Mouse (Mus musculus) bone marrow, adult 2 months (tissue): Measurements from ENCODE around the gene Exoc7.

Experiments used
- CTCF ChIP-seq: fragments of 200-500 bp; IDR thresholded peaks from 2 replicates; pipeline ENCODE4 v1.5.1; 2011; ENCODE audit warnings: low read length, control low read depth; ENCODE audit not compliant: control insufficient read depth, insufficient read depth
- POLR2A ChIP-seq: fragments of 200-500 bp; IDR thresholded peaks from 2 replicates; pipeline ENCODE4 v1.6.1; 2011; ENCODE audit warnings: low read depth, mild to moderate bottlenecking, control low read depth, low read length, borderline replicate concordance; ENCODE audit not compliant: control insufficient read depth

DNA sequence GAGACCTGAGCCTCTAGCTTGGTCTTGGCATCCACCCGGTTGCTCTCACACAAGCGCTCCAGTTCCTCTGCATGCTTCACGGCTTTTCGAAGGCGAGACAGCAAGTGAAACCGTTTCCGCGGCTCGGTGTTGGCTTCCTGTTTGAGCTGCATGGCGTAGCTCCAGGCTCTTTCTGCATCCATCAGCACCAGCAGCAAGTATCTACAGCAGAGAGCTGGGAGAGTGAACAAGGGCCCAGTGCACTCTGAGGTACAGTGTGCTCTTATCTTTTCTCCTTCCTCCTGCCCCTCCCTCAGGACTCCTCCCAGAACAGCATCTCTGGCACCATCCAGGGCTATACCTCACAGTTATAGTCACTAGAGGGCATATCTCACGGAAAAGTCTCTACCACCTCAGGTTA lies 41.7 kb downstream of the Exoc7 start:
- TF ChIP-seq CTCF, result no peak
- no peak for TF ChIP-seq POLR2A
